Mouse (Mus musculus): ENCODE measurements at regions not wholly inside any gene's neighbourhood (a gene's known extent, or its start where the extent isn't known, plus 50 kb on each side); places are given as distances from the start of the nearest gene placed in this dataset.

- DNase-seq (ENCODE audit: low spot score) (no peak), ATAC-seq (ENCODE audit: low FRiP score, low TSS enrichment) (no peak)
- TF ChIP-seq EP300 (optimal IDR thresholded peaks at IDR 0.05) (no peak), CTCF (IDR thresholded peaks at IDR 0.05; ENCODE audit: low read depth) (no peak)
- Histone ChIP-seq H3K4me3 (ENCODE audit: low read depth, low read length) (no peak overlapping the region), H3K4me1 (replicated peaks; ENCODE audit: control insufficient read depth, insufficient read depth) (no peaks in the 10 kb centered on the region), H3K36me3 (ENCODE audit: control insufficient read depth, insufficient read depth, low read length) (no peaks in the 10 kb centered on the region), H3K9me3 (ENCODE audit: control insufficient read depth, low read length) (no peaks in the 10 kb centered on the region), H3K9ac (ENCODE audit: low read length) (no peak overlapping the region), H3K27ac (replicated peaks) (no peak overlapping the region), H3K4me2 (replicated peaks; ENCODE audit: low read depth) (no peak overlapping the region), H3K27me3 (ENCODE audit: control insufficient read depth, insufficient read depth, low read length) (no peaks in the 10 kb centered on the region)
- 75% methylated on average over 7 of the region's 7 CpGs for WGBS
Observed at GRCm38 (mm10) chr4:91094382-91094781, 306.2 kb downstream of the Elavl2 start.

GRCm38 (mm10) chr4:91093885-91094284 is 306.7 kb downstream of the Elavl2 start:
- no peak overlapping the region for H3K9ac ChIP-seq (ENCODE audit: low read length)

GRCm38 (mm10) chr4:91092323-91092722 is 308.3 kb downstream of the Elavl2 start:
- WGBS: 82% methylated on average over 8 of the region's 8 CpGs
- no peak overlapping the region for H3K4me2 ChIP-seq (replicated peaks; ENCODE audit: low read depth)

More at GRCm38 (mm10) chr4:91093885-91094284, 306.7 kb downstream of the Elavl2 start:
- no peak overlapping the region for H3K27ac ChIP-seq (replicated peaks)
- TF ChIP-seq CTCF (IDR thresholded peaks at IDR 0.05; ENCODE audit: low read depth): no peak
- TF ChIP-seq EP300 (optimal IDR thresholded peaks at IDR 0.05): no peak
- no peaks in the 10 kb centered on the region for H3K27me3 ChIP-seq (ENCODE audit: control insufficient read depth, insufficient read depth, low read length)
- H3K4me3 ChIP-seq (ENCODE audit: low read depth, low read length): no peak overlapping the region
- DNase-seq (ENCODE audit: low spot score) (no peak), ATAC-seq (ENCODE audit: low FRiP score, low TSS enrichment) (no peak)
- H3K9me3 ChIP-seq (ENCODE audit: control insufficient read depth, low read length): no peaks in the 10 kb centered on the region
- H3K4me2 ChIP-seq (replicated peaks; ENCODE audit: low read depth): no peak overlapping the region
- no peaks in the 10 kb centered on the region for H3K36me3 ChIP-seq (ENCODE audit: control insufficient read depth, insufficient read depth, low read length)
- WGBS: 71% methylated on average over 4 of the region's 4 CpGs
- no peaks in the 10 kb centered on the region for H3K4me1 ChIP-seq (replicated peaks; ENCODE audit: control insufficient read depth, insufficient read depth)

GRCm38 (mm10) chr4:91091910-91092309 is 308.7 kb downstream of the Elavl2 start:
- H3K27me3 ChIP-seq (ENCODE audit: control insufficient read depth, insufficient read depth, low read length): no peaks in the 10 kb centered on the region
- ATAC-seq (ENCODE audit: low FRiP score, low TSS enrichment) (no peak), DNase-seq (ENCODE audit: low spot score) (no peak)
- H3K4me2 ChIP-seq (replicated peaks; ENCODE audit: low read depth): no peak overlapping the region
- H3K27ac ChIP-seq (replicated peaks): no peak overlapping the region
- H3K4me3 ChIP-seq (ENCODE audit: low read depth, low read length): no peak overlapping the region
- WGBS: 83% methylated on average over 3 of the region's 3 CpGs
- H3K4me1 ChIP-seq (replicated peaks; ENCODE audit: control insufficient read depth, insufficient read depth): no peaks in the 10 kb centered on the region
- H3K36me3 ChIP-seq (ENCODE audit: control insufficient read depth, insufficient read depth, low read length): no peaks in the 10 kb centered on the region
- no peak overlapping the region for H3K9ac ChIP-seq (ENCODE audit: low read length)
- no peak for TF ChIP-seq EP300 (optimal IDR thresholded peaks at IDR 0.05)
- TF ChIP-seq CTCF (IDR thresholded peaks at IDR 0.05; ENCODE audit: low read depth): no peak
- no peaks in the 10 kb centered on the region for H3K9me3 ChIP-seq (ENCODE audit: control insufficient read depth, low read length)

More at GRCm38 (mm10) chr4:91092323-91092722, 308.3 kb downstream of the Elavl2 start:
- Histone ChIP-seq H3K36me3 (ENCODE audit: control insufficient read depth, insufficient read depth, low read length) (no peaks in the 10 kb centered on the region), H3K27ac (replicated peaks) (no peak overlapping the region), H3K9me3 (ENCODE audit: control insufficient read depth, low read length) (no peaks in the 10 kb centered on the region), H3K27me3 (ENCODE audit: control insufficient read depth, insufficient read depth, low read length) (no peaks in the 10 kb centered on the region), H3K4me3 (ENCODE audit: low read depth, low read length) (no peak overlapping the region), H3K4me1 (replicated peaks; ENCODE audit: control insufficient read depth, insufficient read depth) (no peaks in the 10 kb centered on the region), H3K9ac (ENCODE audit: low read length) (no peak overlapping the region)
- ATAC-seq (ENCODE audit: low FRiP score, low TSS enrichment) (no peak), DNase-seq (ENCODE audit: low spot score) (no peak)
- TF ChIP-seq EP300 (optimal IDR thresholded peaks at IDR 0.05) (no peak), CTCF (IDR thresholded peaks at IDR 0.05; ENCODE audit: low read depth) (no peak)

- Histone ChIP-seq H3K9ac (ENCODE audit: low read length) (no peak overlapping the region), H3K4me3 (ENCODE audit: low read depth, low read length) (no peak overlapping the region), H3K9me3 (ENCODE audit: control insufficient read depth, low read length) (no peaks in the 10 kb centered on the region), H3K27ac (replicated peaks) (no peak overlapping the region), H3K4me2 (replicated peaks; ENCODE audit: low read depth) (no peak overlapping the region), H3K4me1 (replicated peaks; ENCODE audit: control insufficient read depth, insufficient read depth) (no peaks in the 10 kb centered on the region), H3K27me3 (ENCODE audit: control insufficient read depth, insufficient read depth, low read length) (no peaks in the 10 kb centered on the region), H3K36me3 (ENCODE audit: control insufficient read depth, insufficient read depth, low read length) (no peaks in the 10 kb centered on the region)
- DNase-seq (ENCODE audit: low spot score) (no peak), ATAC-seq (ENCODE audit: low FRiP score, low TSS enrichment) (no peak)
- WGBS: 53% methylated on average over 3 of the region's 3 CpGs
- TF ChIP-seq EP300 (optimal IDR thresholded peaks at IDR 0.05) (no peak), CTCF (IDR thresholded peaks at IDR 0.05; ENCODE audit: low read depth) (peak; percentile 55)
Observed at GRCm38 (mm10) chr4:91083950-91084349, 316.6 kb downstream of the Elavl2 start.

GRCm38 (mm10) chr4:91081447-91081846 is 319.1 kb downstream of the Elavl2 start:
- Histone ChIP-seq H3K9me3 (ENCODE audit: control insufficient read depth, low read length) (no peaks in the 10 kb centered on the region), H3K27me3 (ENCODE audit: control insufficient read depth, insufficient read depth, low read length) (no peaks in the 10 kb centered on the region), H3K4me2 (replicated peaks; ENCODE audit: low read depth) (no peak overlapping the region), H3K27ac (replicated peaks) (no peak overlapping the region), H3K36me3 (ENCODE audit: control insufficient read depth, insufficient read depth, low read length) (no peaks in the 10 kb centered on the region), H3K4me3 (ENCODE audit: low read depth, low read length) (no peak overlapping the region), H3K4me1 (replicated peaks; ENCODE audit: control insufficient read depth, insufficient read depth) (no peaks in the 10 kb centered on the region), H3K9ac (ENCODE audit: low read length) (no peak overlapping the region)
- DNase-seq (ENCODE audit: low spot score): no peak
- 62% methylated on average over 4 of the region's 4 CpGs for WGBS
- ATAC-seq (ENCODE audit: low FRiP score, low TSS enrichment): no peak
- TF ChIP-seq CTCF (IDR thresholded peaks at IDR 0.05; ENCODE audit: low read depth) (no peak), EP300 (optimal IDR thresholded peaks at IDR 0.05) (no peak)
